Mouse (Mus musculus): ENCODE measurements at regions not wholly inside any gene's neighbourhood (a gene's known extent, or its start where the extent isn't known, plus 50 kb on each side); places are given as distances from the start of the nearest gene placed in this dataset.

DNA sequence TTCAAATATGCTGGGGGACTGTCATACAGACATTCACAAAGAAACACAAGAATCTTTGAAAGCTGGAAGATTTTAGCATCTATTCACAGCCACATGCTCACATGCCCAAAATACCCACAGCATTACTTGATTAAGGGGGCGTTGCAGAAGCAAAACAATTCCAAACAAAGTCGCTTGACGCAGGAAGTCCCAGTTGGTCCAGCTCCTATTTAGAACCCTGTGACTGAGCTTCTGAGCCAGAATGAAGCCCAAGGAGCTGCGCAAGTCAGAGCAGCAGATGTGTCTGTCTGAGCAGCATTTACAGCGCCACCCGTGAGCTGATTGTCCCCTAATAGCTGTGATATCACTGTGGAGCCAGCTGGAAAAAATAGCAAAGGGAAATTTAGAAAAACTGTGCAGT is 114.0 kb downstream of the Tmem18 start:
- TF ChIP-seq CTCF (IDR thresholded peaks at IDR 0.05) = no peak
- no peak for TF ChIP-seq EP300 (IDR thresholded peaks at IDR 0.05)

Data from lung, postnatal 0 days (tissue).